Mouse (Mus musculus): ENCODE measurements around the gene Defb43. TPM values are rescaled to one million over a fixed set of nuclear protein-coding genes. Genes with fewer than 3 reads are reported as not detected.

Defb43 gene
- polyA plus RNA-seq, 1 experiment from 2014 or later = not detected

- H3K27ac ChIP-seq = no peak overlapping the region
- H3K9me3 ChIP-seq (replicated peaks) = no peaks in the 10 kb centered on the region
- H3K4me2 ChIP-seq (replicated peaks) = no peak overlapping the region
- H3K4me1 ChIP-seq = no peaks in the 10 kb centered on the region
- no peak overlapping the region for H3K4me3 ChIP-seq
- H3K36me3 ChIP-seq = no peaks in the 10 kb centered on the region
- WGBS = 83% methylated on average over 4 of the region's 4 CpGs
- no peak for ATAC-seq (ENCODE audit: low FRiP score)
- no peak overlapping the region for H3K9ac ChIP-seq
- no peaks in the 10 kb centered on the region for H3K27me3 ChIP-seq
Measured at GRCm38 (mm10) chr14:63013082-63013481, 1.5 kb downstream of the Defb43 start.

GRCm38 (mm10) chr14:63014667-63015066 is 3.1 kb downstream of the Defb43 start:
- H3K27ac ChIP-seq = no peak overlapping the region
- H3K9ac ChIP-seq = no peak overlapping the region
- no peak overlapping the region for H3K4me3 ChIP-seq
- no peaks in the 10 kb centered on the region for H3K36me3 ChIP-seq
- H3K4me1 ChIP-seq = no peaks in the 10 kb centered on the region
- WGBS = 89% methylated on average over 4 of the region's 4 CpGs
- no peak overlapping the region for H3K4me2 ChIP-seq (replicated peaks)
- H3K27me3 ChIP-seq = no peaks in the 10 kb centered on the region
- no peak for ATAC-seq (ENCODE audit: low FRiP score)
- no peaks in the 10 kb centered on the region for H3K9me3 ChIP-seq (replicated peaks)

DNA sequence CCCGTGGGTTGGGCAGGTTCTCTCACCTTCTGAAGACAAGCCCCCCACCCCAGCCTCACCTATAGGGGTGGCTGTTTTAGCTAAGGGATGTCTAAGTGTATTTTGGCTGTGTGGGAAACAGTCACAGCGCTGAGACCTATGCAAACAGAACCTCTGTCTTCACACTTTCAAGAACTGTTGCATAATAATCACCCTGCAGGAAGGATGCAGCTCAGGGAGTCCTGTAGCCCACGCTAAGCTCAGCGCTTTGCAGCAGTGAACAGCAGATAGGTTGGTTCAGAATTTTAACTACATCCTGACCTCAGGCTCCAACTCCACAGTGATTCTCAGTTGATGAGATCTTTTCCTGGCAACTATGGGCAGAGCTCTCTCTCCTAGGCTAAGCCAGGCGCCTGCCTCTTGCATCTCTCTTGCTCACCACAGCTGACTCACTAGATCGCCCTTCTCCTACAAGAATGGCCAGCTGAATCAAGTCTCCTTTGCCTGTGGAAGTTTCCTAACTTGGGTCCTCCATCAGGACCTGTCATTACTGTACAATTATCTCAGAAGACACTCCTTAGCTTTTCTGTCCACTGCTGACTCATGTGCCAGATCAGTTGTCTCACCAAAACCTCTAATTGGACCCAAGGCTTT is 9.1 kb downstream of the Defb43 start:
- 67% methylated on average over 6 of the region's 6 CpGs for WGBS
- ATAC-seq (ENCODE audit: low FRiP score) = no peak
- Histone ChIP-seq H3K4me3 (no peak overlapping the region), H3K27ac (no peak overlapping the region), H3K27me3 (no peaks in the 10 kb centered on the region), H3K9ac (no peak overlapping the region), H3K36me3 (no peaks in the 10 kb centered on the region), H3K4me2 (replicated peaks) (no peak overlapping the region), H3K9me3 (replicated peaks) (no peaks in the 10 kb centered on the region), H3K4me1 (no peaks in the 10 kb centered on the region)

DNA sequence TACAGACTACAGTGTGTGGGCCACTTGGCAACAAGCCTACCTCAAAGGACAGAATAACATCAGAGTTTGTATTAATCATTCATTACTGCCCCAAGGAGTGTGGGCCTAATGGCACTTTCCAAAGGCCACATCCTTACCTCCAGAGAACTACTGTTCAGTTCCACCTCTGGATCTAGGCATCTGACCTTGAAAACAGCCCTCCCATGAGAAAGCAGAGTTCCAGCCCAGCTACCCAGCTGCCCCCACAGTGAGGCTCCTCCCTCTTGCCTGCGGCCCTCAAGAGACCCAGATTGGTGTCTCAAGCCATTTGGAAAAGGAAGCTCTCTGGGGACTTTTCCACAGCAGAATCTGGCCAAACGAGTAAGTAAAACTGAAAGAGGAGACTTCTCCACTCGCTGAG is 35.1 kb downstream of the Defb43 start, which contains the start of gene Defb42:
Gene Defb42 (plus strand): TSS at position 301 of the 400 bp plus-strand sequence.
- Histone ChIP-seq H3K4me3 (no peak within 1 kb of the TSS), H3K36me3 (no peaks in the 10 kb centered on the region), H3K27ac (no peak within 1 kb of the TSS), H3K9ac (no peak within 1 kb of the TSS), H3K9me3 (replicated peaks) (no peaks in the 10 kb centered on the region), H3K27me3 (no peaks in the 10 kb centered on the region), H3K4me2 (replicated peaks) (no peak within 1 kb of the TSS), H3K4me1 (no peaks in the 10 kb centered on the region)
- 80% methylated on average over 3 of the region's 3 CpGs for WGBS
- no peak for ATAC-seq (ENCODE audit: low FRiP score)

- no peaks in the 10 kb centered on the region for H3K27me3 ChIP-seq
- H3K4me2 ChIP-seq (replicated peaks) = no peak within 1 kb of the TSS
- no peaks in the 10 kb centered on the region for H3K36me3 ChIP-seq
- no peak within 1 kb of the TSS for H3K27ac ChIP-seq
- ATAC-seq (ENCODE audit: low FRiP score) = no peak
- H3K9ac ChIP-seq = no peak within 1 kb of the TSS
- no peaks in the 10 kb centered on the region for H3K9me3 ChIP-seq (replicated peaks)
- WGBS = 63% methylated on average over 11 of the region's 14 CpGs
- no peak within 1 kb of the TSS for H3K4me3 ChIP-seq
- no peaks in the 10 kb centered on the region for H3K4me1 ChIP-seq
Measured at GRCm38 (mm10) chr14:63049910-63050370, 38.4 kb downstream of the Defb43 start, which contains the start of gene Defb30. TSS of gene Defb30 (minus strand) at chr14:63049960.

DNA sequence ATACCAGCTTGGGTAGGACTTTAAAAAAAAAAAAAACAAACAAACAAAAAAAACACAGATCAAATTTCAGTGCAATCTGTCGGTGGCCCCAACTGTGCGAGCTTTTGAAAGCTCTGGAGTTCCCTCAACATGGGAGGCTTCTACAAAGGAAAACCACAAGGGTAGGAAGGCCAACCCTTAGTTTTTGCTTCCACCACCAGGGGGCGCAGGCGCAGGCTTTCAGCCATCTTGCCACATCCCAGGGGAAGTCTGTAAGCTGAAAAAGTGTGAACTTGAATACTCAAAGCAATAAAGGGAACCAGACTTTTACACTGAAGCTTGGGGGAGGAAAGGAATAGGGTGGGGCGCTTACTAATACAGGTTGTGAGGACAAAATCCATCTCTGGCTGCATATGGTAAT is 39.2 kb downstream of the Defb43 start:
- Histone ChIP-seq H3K27ac (no peak overlapping the region), H3K9ac (no peak overlapping the region), H3K4me3 (no peak overlapping the region), H3K9me3 (replicated peaks) (no peaks in the 10 kb centered on the region), H3K4me1 (no peaks in the 10 kb centered on the region), H3K4me2 (replicated peaks) (no peak overlapping the region), H3K27me3 (no peaks in the 10 kb centered on the region), H3K36me3 (no peaks in the 10 kb centered on the region)
- no peak for ATAC-seq (ENCODE audit: low FRiP score)
- 35% methylated on average over 5 of the region's 5 CpGs for WGBS

DNA sequence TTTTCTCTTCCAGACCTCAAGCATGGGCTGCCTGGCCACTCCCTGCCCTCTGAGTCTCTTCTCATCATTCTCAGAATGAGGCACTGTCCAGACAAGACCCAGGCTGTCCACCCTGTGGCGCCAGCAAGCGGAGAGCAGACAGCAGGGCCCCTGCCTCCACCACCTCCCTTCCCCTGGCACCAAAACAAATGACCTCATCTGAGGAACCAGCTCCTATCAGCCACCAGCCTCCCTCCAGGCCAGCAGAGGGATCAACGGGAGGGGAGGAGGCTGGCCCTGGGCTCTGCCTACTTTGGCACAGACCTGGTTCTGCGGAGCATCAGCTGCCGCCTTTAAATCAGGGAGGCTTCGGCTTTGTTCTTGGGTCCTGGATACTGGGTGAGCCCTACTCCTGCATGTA is 43.2 kb downstream of the Defb43 start:
- no peaks in the 10 kb centered on the region for H3K4me1 ChIP-seq
- no peak overlapping the region for H3K4me2 ChIP-seq (replicated peaks)
- no peaks in the 10 kb centered on the region for H3K27me3 ChIP-seq
- ATAC-seq (ENCODE audit: low FRiP score) = peak; percentile 38; the same call in 1 of the 2 replicates
- H3K36me3 ChIP-seq = no peaks in the 10 kb centered on the region
- no peaks in the 10 kb centered on the region for H3K9me3 ChIP-seq (replicated peaks)
- H3K27ac ChIP-seq = no peak overlapping the region
- WGBS = 50% methylated on average over 6 of the region's 6 CpGs
- H3K4me3 ChIP-seq = no peak overlapping the region
- no peak overlapping the region for H3K9ac ChIP-seq

GRCm38 (mm10) chr14:63060361-63060760 is 48.8 kb downstream of the Defb43 start:
- no peak overlapping the region for H3K4me2 ChIP-seq (replicated peaks)
- H3K27me3 ChIP-seq = 0 out of 2 replicates have a peak, but pooled peaks cover 2% of the 10 kb centered on the region
- H3K27ac ChIP-seq = no peak overlapping the region
- H3K9me3 ChIP-seq (replicated peaks) = no peaks in the 10 kb centered on the region
- no peak overlapping the region for H3K4me3 ChIP-seq
- no peak for ATAC-seq (ENCODE audit: low FRiP score)
- no peaks in the 10 kb centered on the region for H3K4me1 ChIP-seq
- H3K36me3 ChIP-seq = no peaks in the 10 kb centered on the region
- no peak overlapping the region for H3K9ac ChIP-seq
- WGBS = 90% methylated on average over 10 of the region's 10 CpGs

DNA sequence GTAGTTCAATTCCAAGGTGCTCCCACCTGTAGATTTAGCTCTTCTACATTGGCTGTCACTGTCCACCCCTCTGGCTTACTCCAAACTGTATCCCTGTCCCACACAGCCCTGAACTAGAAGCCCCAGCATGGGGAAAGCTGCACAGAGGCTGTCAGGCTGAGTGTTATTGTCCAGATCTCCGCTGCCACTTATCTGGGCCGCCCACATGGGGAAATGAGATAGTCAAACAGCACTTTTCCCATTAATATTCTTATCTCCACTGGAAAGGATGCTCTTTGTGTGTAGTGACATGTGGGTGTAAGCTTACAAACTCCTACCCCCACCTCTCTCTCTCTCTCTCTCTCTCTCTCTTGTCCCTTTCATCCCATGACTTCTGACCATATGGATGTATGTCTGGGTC is 50.6 kb downstream of the Defb43 start:
- Histone ChIP-seq H3K27me3 (0 out of 2 replicates have a peak, but pooled peaks cover 5% of the 10 kb centered on the region), H3K4me2 (replicated peaks) (no peak overlapping the region), H3K36me3 (no peaks in the 10 kb centered on the region), H3K27ac (no peak overlapping the region), H3K4me3 (no peak overlapping the region), H3K9ac (no peak overlapping the region), H3K4me1 (no peaks in the 10 kb centered on the region), H3K9me3 (replicated peaks) (no peaks in the 10 kb centered on the region)
- ATAC-seq (ENCODE audit: low FRiP score) = no peak
- 95% methylated on average over 2 of the region's 2 CpGs for WGBS

DNA sequence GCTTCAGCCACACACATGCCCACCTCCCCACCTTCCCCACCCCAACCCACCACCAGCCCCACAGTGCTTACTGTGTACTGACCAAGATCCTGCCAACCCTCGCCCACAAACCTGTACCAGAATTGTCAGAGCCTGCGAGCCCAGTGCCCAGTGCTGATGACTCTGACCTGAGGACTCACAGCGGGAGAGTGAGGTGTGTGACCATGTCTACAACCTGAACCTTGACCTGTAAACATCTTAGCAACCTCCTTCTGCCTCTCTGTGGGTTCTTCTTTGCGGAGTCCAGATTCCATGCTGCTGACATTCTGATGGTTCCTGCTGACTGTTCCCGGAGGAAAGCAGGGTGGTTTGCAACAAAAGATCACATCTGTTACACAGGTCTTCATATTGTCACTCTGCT is 53.8 kb downstream of the Defb43 start:
- Histone ChIP-seq H3K4me2 (replicated peaks) (no peak overlapping the region), H3K36me3 (no peaks in the 10 kb centered on the region), H3K4me3 (no peak overlapping the region), H3K9ac (no peak overlapping the region), H3K4me1 (no peaks in the 10 kb centered on the region), H3K9me3 (replicated peaks) (no peaks in the 10 kb centered on the region), H3K27ac (no peak overlapping the region), H3K27me3 (peaks cover 10% of the 10 kb centered on the region)
- WGBS = 76% methylated on average over 5 of the region's 5 CpGs
- ATAC-seq (ENCODE audit: low FRiP score) = no peak

GRCm38 (mm10) chr14:63066630-63067310 is 55.2 kb downstream of the Defb43 start:
- no peaks in the 10 kb centered on the region for H3K9me3 ChIP-seq (replicated peaks)
- no peak overlapping the region for H3K9ac ChIP-seq
- WGBS = 38% methylated on average over 16 of the region's 16 CpGs
- no peak overlapping the region for H3K27ac ChIP-seq
- peaks cover 10% of the 10 kb centered on the region for H3K27me3 ChIP-seq
- ATAC-seq (ENCODE audit: low FRiP score) = no peak
- no peaks in the 10 kb centered on the region for H3K4me1 ChIP-seq
- peak overlapping the region; percentile 34; the same call in 1 of the 2 replicates for H3K4me2 ChIP-seq (replicated peaks)
- no peaks in the 10 kb centered on the region for H3K36me3 ChIP-seq
- H3K4me3 ChIP-seq = no peak overlapping the region

Measured in hindbrain, embryonic 12.5 days (tissue).